Mouse (Mus musculus): ENCODE measurements around the gene Vmn1r52. TPM values are rescaled to one million over a fixed set of nuclear protein-coding genes. Genes with fewer than 3 reads are reported as not detected.
"Not testable (repeated sequence)": the region's sequence is repeated elsewhere in the genome, so short reads cannot be mapped to it uniquely, and the experiment has no call there.

The Vmn1r52 gene
- total RNA-seq (2022), result not detected

DNA sequence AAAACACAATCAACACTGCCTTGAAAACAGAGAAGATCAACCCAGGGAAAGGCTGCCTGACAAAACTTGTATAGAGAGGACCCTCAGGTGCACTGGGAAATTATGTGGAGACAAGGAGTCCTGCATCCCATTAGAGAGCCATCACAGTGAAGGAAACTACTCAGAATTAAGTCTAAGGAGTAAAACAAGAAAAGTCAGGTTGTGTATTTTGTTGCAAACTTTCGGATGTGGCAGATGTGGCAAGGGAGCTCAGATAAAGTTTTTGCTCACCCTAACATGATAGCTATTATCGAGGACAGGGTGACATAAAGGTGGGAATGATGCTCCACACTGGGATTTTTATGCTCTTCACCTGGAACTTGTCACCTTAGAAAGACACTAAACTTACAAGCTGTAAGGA is at the start of gene Vmn1r52:
Gene Vmn1r52, plus strand, starts transcription at position 301 of the 400 bp plus-strand sequence.
- no peak for DNase-seq (ENCODE audit: low spot score in 2 of 2)

DNA sequence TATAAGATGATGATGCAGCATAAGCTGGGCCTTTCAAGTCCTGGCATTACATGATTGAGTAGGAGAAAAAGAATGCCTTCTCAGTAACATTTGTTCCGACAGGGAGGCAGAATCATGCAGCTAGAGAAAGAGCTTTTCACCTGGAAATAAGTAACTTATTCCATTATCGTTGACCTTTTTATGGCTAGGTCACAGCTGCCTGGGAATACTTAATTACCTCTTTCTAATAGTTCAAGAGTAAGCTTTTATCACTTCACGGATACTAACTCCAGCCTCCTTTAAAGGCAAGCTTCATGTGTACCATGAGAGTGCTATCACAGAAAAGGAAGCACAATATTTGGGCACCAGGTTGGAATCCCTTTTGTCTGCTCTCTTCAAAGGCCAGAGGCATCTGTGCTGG is 14.5 kb upstream of the Vmn1r52 start:
- DNase-seq (ENCODE audit: low spot score in 2 of 2), result no peak

DNA sequence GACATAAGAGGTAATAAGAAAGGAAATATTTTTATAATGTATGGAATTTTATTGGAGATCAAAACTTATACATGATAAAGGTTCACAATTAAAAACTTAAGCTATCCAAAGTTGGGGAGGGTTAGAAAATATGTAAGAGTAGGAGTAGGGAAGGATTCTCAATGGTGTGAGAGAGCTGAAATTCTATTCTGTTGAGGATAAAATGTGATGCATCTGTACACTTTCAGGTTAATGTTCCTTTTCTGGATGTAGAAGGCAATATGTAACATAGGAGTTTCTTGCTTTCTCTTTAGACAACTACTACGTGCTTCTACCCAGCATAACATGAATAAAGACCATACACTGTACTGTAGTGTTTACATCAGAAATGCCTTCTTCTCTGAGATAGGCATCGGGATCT is 27.9 kb downstream of the Vmn1r52 start, which contains the start of gene V1ra8:
Gene V1ra8, plus strand, starts transcription at position 301 of the 400 bp plus-strand sequence.
- not testable (repeated sequence) for DNase-seq (ENCODE audit: low spot score in 2 of 2)

DNA sequence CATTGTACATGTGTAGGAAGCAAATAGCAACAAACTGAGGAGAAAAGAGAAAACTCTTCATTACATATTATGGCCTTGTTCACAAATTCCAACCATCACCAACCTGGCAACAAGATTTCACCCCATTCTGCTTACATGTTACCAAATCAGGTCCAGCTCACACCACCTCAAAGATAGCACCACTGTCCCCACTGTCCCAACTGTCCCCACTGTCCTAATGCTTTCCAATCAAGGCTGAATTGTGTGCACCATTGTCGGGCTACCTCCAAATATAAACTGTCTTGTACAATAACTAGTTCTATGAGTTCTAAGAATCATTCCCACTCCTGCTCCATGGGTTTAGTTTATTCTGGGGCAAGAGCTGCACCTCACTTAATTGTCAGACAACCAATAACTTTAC is 49.7 kb downstream of the Vmn1r52 start, which contains the start of gene Vmn1r53:
Gene Vmn1r53, minus strand, starts transcription at position 101 of the 400 bp plus-strand sequence.
- no peak for DNase-seq (ENCODE audit: low spot score in 2 of 2)

Other genes starting within 250 kb of the Vmn1r52 start
- gene Vmn1r45, start 234.2 kb upstream of the Vmn1r52 start, total RNA-seq (2022), result not detected
- gene Vmn1r46, start 205.5 kb upstream of the Vmn1r52 start, total RNA-seq (2022), result not detected
- gene Vmn1r47, start 158.7 kb upstream of the Vmn1r52 start, total RNA-seq (2022), result not detected
- not detected for gene Vmn1r48, start 138.0 kb upstream of the Vmn1r52 start, total RNA-seq (2022)
- gene Vmn1r49, start 96.3 kb upstream of the Vmn1r52 start, total RNA-seq (2022), result not detected
- not detected for gene Vmn1r50, start 73.4 kb upstream of the Vmn1r52 start, total RNA-seq (2022)
- gene Vmn1r51, start 52.2 kb upstream of the Vmn1r52 start, total RNA-seq (2022), result not detected
- gene V1ra8, start 28.0 kb downstream of the Vmn1r52 start, total RNA-seq (2022), result not detected
- not detected for gene Vmn1r53, start 49.6 kb downstream of the Vmn1r52 start, total RNA-seq (2022)
- not detected for gene Vmn1r54, start 71.5 kb downstream of the Vmn1r52 start, total RNA-seq (2022)
- gene BC048671, start 126.4 kb downstream of the Vmn1r52 start, total RNA-seq (2022), result not detected
- not detected for gene Chst13, start 150.4 kb downstream of the Vmn1r52 start, total RNA-seq (2022)
- gene Uroc1, start 158.5 kb downstream of the Vmn1r52 start, total RNA-seq (2022), result under 1 TPM in 1 of 4 experiments, not detected in 3; 0.11 TPM
- gene Zxdc, start 194.7 kb downstream of the Vmn1r52 start, total RNA-seq (2022), result 10 to 100 TPM; 11.6 to 14.2 (median 12.1) TPM